Mouse (Mus musculus) heart, postnatal 10 days (tissue): ENCODE data around the gene Cxcl14. TPM values are rescaled to one million over a fixed set of nuclear protein-coding genes. Genes with fewer than 3 reads are reported as not detected.

Experiments
- DNase-seq, 2 experiments: peaks; one replicate each; pipeline ENCODE4 v3.0.0; 2021
- intact Hi-C: fragments of 180-260 bp; cut with DNase I; formaldehyde crosslinking; loops from one replicate; pipeline ENCODE4 v1.15.1; 2025
- total RNA-seq, 2 experiments: library from RNA; stranded (reverse); gene quantifications; 2 replicates each; pipeline ENCODE4 v1.2.3; 2021

Gene Cxcl14
- total RNA-seq, 2 experiments from 2014 or later: 0.17 to 0.96 TPM

DNA sequence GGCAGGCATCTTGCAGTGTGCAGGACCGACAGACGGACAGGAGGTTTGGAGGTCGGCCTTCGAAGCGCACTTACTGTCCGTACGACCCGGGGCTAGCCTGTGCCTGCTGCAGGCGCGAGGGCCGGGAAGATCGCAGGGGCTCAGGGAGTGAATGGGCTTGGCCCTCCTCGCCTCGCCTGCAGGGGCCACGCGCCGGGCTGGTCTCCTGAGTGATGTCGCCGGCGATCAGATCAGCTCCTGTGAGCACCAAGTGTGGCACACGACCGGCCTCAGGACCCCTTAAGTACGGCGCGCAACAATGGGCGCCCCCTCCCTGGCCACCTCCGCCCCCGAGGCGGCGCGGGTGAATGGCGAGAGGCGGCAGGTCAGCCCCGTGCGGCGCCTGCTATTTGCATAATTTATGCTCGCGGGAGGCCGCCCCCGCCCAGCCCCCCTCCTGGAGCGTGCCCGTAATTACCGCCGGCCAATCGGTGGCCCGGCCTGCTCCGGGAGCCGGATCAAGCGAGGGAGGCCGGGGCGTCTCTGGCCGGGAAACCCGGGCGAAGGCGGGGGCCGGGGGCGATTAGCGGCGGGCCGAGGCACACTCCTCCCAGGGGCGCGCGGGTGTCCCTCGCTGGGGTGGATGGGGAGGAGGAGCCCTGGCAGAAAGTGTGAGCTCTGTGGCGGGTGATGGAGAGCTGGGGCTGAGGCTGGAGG lies 44.3 kb downstream of the Cxcl14 start, which contains the start of gene Neurog1:
TSS of gene Neurog1 (minus strand) at position 240 of the 696 bp plus-strand sequence.
- intact Hi-C loops: no loop called here
- no peak for DNase-seq

DNA sequence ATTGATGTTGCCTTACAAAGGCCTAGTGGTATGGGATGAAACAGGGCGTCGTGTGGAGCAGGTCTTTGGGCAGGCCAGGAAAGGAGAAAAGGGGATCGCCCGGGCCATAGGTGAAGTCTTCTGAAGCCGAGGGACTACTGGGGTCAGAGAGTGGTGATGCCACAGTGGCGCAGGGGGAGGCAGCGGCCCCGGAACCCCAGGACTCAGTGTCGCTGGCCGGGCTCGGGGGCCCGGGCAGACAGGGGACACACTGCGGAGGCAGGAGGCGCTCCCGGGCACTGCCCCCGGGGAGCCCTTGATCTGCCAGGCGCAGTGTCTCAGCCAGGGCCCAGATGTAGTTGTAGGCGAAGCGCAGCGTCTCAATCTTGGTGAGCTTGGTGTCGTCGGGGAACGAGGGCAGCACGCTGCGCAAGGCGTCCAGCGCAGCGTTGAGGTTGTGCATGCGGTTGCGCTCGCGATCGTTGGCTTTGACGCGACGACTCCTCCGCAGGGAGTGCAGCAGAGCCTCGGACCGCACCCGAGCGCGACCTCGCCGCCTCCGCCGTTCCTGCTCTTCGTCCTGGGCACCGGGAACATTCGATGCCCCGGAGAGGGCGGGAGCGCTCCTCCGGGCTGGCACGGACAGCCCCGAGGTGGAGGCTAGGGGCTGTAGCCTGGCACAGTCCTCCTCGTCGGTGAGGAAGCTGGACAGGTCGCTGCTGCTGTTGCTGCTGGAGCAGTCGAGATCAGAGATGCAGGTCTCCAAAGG lies 45.0 kb downstream of the Cxcl14 start:
- intact Hi-C loops: no loop called here
- no peak for DNase-seq

DNA sequence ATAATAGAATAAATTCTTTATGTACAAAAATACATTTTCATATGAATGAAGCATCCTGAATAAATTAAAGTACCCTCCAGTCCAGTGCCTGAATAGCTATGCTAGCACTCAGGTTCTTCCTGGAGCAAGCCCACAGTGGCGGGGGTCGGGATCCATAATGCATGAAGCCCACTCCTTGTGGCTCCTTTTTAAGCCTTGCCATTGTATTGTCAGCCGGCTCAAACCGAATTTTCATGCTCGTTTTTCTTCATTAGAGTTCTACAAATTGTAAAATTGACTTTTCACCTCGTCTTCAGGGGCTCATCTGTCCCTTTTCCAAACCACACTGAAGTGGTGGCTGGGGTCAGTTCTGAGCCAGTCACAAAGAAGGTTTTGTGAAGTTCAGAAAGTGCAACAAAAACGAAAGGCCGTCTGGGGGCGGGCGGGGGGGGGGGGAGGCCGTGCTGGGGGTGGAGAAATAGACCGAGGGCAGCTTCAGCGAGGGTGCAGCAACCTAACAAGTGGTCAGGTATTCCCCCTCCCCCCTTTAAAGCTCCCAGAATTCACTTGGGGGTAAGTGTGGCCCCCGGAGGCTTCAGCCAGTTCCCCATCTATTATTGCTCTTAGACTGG lies 45.7 kb downstream of the Cxcl14 start:
- no peak for DNase-seq
- intact Hi-C loops: no loop called here

DNA sequence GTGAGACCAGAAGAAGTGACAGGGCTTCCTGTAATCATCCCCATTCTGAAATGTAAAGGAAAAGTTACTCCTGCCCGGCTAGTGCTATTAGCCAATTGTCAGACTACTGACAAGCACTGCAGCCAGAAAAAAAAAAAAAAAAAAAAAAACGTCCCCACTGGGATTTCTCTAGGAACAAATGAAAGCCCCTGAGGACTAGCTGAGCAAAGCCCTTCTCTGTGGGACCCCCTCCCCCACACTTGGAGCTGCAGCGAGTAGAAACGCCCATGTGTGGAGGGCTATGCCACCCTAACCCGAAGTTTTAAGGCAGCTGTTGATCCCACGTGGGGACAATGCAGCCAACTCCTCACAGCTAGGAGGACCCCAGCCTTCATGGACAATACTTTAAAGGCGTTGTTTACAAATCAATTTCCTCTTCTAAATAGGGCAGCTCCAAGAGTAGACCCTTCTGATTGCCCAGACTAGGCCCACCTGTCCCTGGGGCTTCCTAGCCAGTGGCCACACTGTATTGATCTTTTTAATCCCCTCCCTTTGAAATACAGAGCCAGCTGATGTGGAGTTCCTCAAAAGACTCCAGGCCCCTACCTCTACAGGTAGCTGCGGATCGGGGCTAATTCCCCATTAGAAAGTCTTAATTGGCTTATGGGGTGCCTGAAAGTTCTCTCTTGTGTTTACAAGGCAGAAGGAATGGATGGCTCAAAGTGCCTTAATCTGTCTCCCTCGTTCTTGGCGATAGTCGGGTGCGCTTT lies 46.6 kb downstream of the Cxcl14 start:
- intact Hi-C loops: no loop called here
- DNase-seq: no peak

DNA sequence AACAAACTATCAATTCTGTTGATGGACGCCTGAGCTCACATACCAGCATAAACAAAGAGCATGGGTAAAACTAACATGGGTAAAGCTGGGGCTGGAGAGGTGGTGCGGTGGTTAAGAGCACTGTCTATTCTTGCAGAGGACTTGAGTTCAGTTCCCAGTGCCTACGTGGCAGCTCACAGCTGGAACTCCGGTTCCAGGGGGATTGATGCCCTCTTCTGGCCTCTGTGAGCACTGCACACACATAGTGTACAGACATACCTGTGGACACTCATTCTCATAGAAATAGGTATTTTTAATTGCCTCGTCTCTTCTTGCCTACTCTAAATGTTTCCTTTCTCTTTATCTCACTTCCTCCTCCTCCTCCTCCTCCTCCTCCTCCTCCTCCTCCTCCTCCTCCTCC lies 53.2 kb downstream of the Cxcl14 start:
- no peak for DNase-seq
- intact Hi-C loops: no loop called here

DNA sequence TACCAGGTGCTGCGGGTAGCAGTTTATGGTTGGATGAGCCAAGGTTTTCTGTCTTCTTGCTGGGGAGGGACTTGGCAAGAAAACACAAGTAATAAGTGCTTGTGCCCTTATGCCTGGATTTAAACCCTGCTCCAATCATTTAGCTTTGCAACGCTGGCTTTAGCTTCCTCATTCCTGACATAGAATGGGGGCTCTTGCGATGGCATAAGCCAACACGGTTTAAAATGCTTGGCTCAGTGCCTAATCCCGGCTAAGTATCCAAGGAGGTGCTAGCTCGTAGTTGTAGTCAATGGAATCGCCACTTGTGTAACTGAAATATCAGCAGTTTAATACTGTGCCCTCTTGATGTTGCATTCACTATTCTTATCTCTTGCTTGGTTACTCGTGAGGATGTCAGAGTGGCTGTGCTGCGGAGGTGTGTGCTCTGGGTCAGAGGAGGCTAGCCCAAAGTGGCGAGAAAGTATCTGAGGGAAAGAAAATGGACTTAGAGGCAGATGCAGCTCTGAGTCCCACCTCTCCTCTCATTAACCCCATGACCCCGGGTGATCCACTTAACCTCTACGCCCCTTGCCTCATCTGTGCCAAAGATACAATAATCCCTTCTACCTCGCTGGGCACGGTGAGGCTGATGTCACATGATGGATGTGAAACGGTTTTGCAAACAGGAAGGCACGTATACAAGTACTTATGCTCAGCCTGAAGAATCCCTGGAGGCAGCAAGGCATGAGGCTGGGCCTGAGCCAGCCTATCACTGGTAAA lies 56.2 kb downstream of the Cxcl14 start:
- DNase-seq: no peak
- intact Hi-C loops: no loop called here

Other genes starting within 250 kb of the Cxcl14 start
- 10 to 100 TPM; 76.6 to 79.5 TPM for gene H2afy, start 160.2 kb downstream of the Cxcl14 start, total RNA-seq
- gene Tifab, start 117.7 kb downstream of the Cxcl14 start, total RNA-seq: 1 to 10 TPM in 1 of 2 experiments, under 1 TPM in 1; 0.69 to 1.2 TPM
- gene Neurog1, start 44.4 kb downstream of the Cxcl14 start, total RNA-seq: not detected
- gene Gm3045, start 130.0 kb upstream of the Cxcl14 start, total RNA-seq: not detected
- gene Slc25a48, start 141.8 kb upstream of the Cxcl14 start, total RNA-seq: under 1 TPM; 0.12 to 0.24 TPM
- not detected for gene Il9, start 185.7 kb upstream of the Cxcl14 start, total RNA-seq
- gene Fbxl21, start 225.9 kb upstream of the Cxcl14 start, total RNA-seq: 1 to 10 TPM; 1.0 to 1.1 TPM